Mouse (Mus musculus) embryonic facial prominence, embryonic 13.5 days (tissue): Measurements from ENCODE around the gene Lix1l. TPM values are rescaled to one million over a fixed set of nuclear protein-coding genes. Genes with fewer than 3 reads are reported as not detected.

Experiments used
- ATAC-seq: fragments of 200-750 bp; cut with Nextera tagmentation; 2 replicates; pipeline ENCODE4 v1.8.0; 2017; ENCODE audit warnings: low read depth; ENCODE audit not compliant: insufficient number of reproducible peaks, insufficient read depth, low FRiP score, low TSS enrichment
- H3K27ac ChIP-seq: fragments of 300-500 bp; sonication (generic); 2 replicates; pipeline ENCODE4 v1.5.1; 2015; ENCODE audit warnings: moderate library complexity, mild to moderate bottlenecking, inconsistent platforms
- H3K27me3 ChIP-seq: fragments of 300-500 bp; sonication (generic); 2 replicates; pipeline ENCODE4 v1.6.1; 2015; ENCODE audit warnings: mild to moderate bottlenecking, inconsistent platforms
- H3K36me3 ChIP-seq: fragments of 300-500 bp; sonication (generic); 2 replicates; pipeline ENCODE4 v1.6.1; 2015; ENCODE audit warnings: mild to moderate bottlenecking, inconsistent platforms
- H3K4me1 ChIP-seq: fragments of 300-500 bp; sonication (generic); 2 replicates; pipeline ENCODE4 v1.6.1; 2015; ENCODE audit warnings: inconsistent platforms
- H3K4me2 ChIP-seq: fragments of 300-500 bp; sonication (generic); 2 replicates; pipeline ENCODE4 v1.6.1; 2015; ENCODE audit warnings: moderate library complexity, mild to moderate bottlenecking, inconsistent platforms
- H3K4me3 ChIP-seq: fragments of 300-500 bp; sonication (generic); 2 replicates; pipeline ENCODE4 v1.5.1; 2015; ENCODE audit warnings: mild to moderate bottlenecking, inconsistent platforms
- H3K9ac ChIP-seq: fragments of 300-500 bp; sonication (generic); 2 replicates; pipeline ENCODE4 v1.6.1; 2015; ENCODE audit warnings: mild to moderate bottlenecking, inconsistent platforms
- H3K9me3 ChIP-seq: fragments of 300-500 bp; sonication (generic); 2 replicates; pipeline ENCODE4 v1.6.1; 2016; ENCODE audit warnings: inconsistent platforms
- WGBS: fragments of 180-500 bp; shearing (Covaris S2); methylation state at CpG from one replicate; pipeline ENCODE4 v1.1.7; 2015; ENCODE audit warnings: mixed read lengths; 5-methylcytosine and 5-hydroxymethylcytosine counted together
- polyA plus RNA-seq: library from polyadenylated mRNA; unstranded; fragments of >200 nt; fragmentation: Nextera tagmentation; extraction: Ambion mirVana; gene quantifications from 2 replicates; pipeline ENCODE4 v1.2.1, GENCODE M21; 2015

Gene Lix1l
- polyA plus RNA-seq, 1 experiment from 2014 or later = 9.3 TPM

DNA sequence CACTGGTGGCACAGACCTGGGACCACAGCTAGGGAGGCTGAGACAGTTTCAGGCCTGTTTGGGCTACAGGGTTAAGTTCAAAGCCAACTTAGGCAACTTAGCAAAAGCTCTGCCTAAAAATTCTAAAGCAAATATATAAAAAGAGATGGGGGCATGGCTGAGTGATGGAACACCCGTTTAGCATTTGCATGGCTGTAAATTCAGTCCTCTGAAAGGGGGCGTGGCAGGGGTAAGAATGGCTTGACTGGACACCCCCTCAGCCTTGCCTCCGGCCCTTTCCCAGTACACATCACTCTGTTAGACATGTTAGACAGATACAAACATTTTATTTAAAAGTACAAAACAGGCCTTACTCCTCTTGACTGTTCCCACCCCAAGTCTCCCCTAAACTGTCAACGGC, 23.4 kb upstream of the Lix1l start:
- Histone ChIP-seq H3K9ac (no peak overlapping the region), H3K27me3 (no peaks in the 10 kb centered on the region; the same call in 1 of the 2 replicates), H3K27ac (peak overlapping the region; percentile 79), H3K4me2 (peak overlapping the region; percentile 52; the same call in 1 of the 2 replicates), H3K4me3 (no peak overlapping the region), H3K9me3 (no peaks in the 10 kb centered on the region), H3K36me3 (peaks cover 5% of the 10 kb centered on the region; the same call in 1 of the 2 replicates), H3K4me1 (peaks cover 33% of the 10 kb centered on the region)
- ATAC-seq = no peak
- 79% methylated on average over 4 of the region's 4 CpGs for WGBS

DNA sequence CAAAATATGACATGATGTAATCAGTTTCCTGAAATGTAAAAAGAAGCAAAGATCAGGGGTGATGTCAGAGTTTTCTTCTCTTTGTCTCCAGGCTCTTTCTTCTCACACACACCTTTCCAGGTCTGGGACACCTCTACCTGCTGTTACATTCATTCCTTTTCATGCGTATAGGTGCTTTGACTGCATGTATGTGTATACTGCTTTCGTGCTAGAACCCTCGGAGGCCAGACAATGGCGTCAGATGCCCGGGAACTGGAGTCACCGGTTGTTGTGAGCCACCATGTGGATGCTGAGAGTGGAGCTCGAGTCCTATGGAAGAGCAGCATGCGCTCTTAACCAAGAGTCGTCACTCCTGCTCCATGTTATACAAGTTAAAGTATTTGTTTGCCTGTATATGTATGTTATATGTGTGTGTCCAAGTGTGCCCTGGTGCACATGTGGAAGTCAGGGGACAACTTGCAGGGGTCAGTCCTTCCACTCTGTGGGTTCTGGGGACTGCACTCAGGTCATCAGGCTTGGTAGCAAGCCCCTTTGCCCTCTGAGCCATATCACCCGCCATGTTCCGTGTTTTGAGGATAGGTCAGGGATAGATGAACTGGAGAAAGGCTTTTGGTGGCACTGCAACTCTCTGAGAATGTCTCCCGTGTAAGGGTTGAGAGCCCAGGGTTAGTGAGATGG, 22.2 kb upstream of the Lix1l start:
- no peak for ATAC-seq
- no peaks in the 10 kb centered on the region; the same call in 1 of the 2 replicates for H3K27me3 ChIP-seq

GRCm38 (mm10) chr3:96579239-96579750, 21.7 kb upstream of the Lix1l start:
- no peaks in the 10 kb centered on the region for H3K9me3 ChIP-seq
- peak overlapping the region; percentile 33; the same call in 1 of the 2 replicates for H3K27ac ChIP-seq
- no peak overlapping the region for H3K4me3 ChIP-seq
- no peak for ATAC-seq
- 62% methylated on average over 4 of the region's 4 CpGs for WGBS
- peaks cover 9% of the 10 kb centered on the region; the same call in 1 of the 2 replicates for H3K36me3 ChIP-seq
- peaks cover 33% of the 10 kb centered on the region for H3K4me1 ChIP-seq
- no peak overlapping the region for H3K9ac ChIP-seq
- no peak overlapping the region for H3K4me2 ChIP-seq
- no peaks in the 10 kb centered on the region; the same call in 1 of the 2 replicates for H3K27me3 ChIP-seq

More for the DNA sequence above, 22.2 kb upstream of the Lix1l start:
- peaks cover 5% of the 10 kb centered on the region; the same call in 1 of the 2 replicates for H3K36me3 ChIP-seq
- H3K4me3 ChIP-seq = no peak overlapping the region
- H3K27ac ChIP-seq = no peak overlapping the region
- H3K9me3 ChIP-seq = no peaks in the 10 kb centered on the region
- H3K4me1 ChIP-seq = peaks cover 33% of the 10 kb centered on the region
- H3K9ac ChIP-seq = no peak overlapping the region
- no peak overlapping the region for H3K4me2 ChIP-seq
- 77% methylated on average over 12 of the region's 12 CpGs for WGBS

- Histone ChIP-seq H3K4me2 (peak overlapping the region; percentile 64), H3K4me1 (peaks cover 33% of the 10 kb centered on the region), H3K4me3 (peak overlapping the region; percentile 34), H3K36me3 (peaks cover 9% of the 10 kb centered on the region; the same call in 1 of the 2 replicates), H3K9ac (peak overlapping the region; percentile 64), H3K27ac (peak overlapping the region; percentile 33; the same call in 1 of the 2 replicates), H3K9me3 (no peaks in the 10 kb centered on the region), H3K27me3 (no peaks in the 10 kb centered on the region; the same call in 1 of the 2 replicates)
- peak; percentile 40; the same call in 1 of the 2 replicates for ATAC-seq
- WGBS = 13% methylated on average over 16 of the region's 16 CpGs
Observed at GRCm38 (mm10) chr3:96579885-96580454, 21.0 kb upstream of the Lix1l start.

DNA sequence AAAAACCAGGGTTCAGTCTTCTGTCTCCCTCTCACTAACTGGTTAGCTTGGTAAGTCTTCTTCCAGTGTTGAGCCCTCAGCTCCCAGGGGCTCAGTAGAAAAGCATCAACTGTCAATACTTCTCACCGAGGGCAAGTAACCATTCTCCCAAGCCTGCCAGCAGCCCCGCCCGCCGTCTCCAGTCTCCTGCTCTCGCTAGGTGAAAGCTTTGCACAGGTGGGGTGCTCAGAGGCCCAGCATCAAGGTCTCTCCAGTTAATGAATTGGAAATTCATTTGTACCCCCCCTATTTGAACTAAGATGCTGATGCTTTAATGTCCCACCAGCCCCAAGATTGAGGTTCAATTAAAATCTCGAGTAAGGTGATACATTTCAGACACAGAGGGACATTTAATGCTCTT, 19.8 kb upstream of the Lix1l start:
- 45% methylated on average over 6 of the region's 6 CpGs for WGBS
- H3K9me3 ChIP-seq = no peaks in the 10 kb centered on the region

GRCm38 (mm10) chr3:96581771-96582515, 19.0 kb upstream of the Lix1l start:
- Histone ChIP-seq H3K36me3 (peaks cover 9% of the 10 kb centered on the region; the same call in 1 of the 2 replicates), H3K27me3 (no peaks in the 10 kb centered on the region; the same call in 1 of the 2 replicates), H3K27ac (no peak overlapping the region), H3K9me3 (no peaks in the 10 kb centered on the region), H3K4me3 (no peak overlapping the region), H3K4me2 (no peak overlapping the region), H3K9ac (no peak overlapping the region), H3K4me1 (peaks cover 20% of the 10 kb centered on the region)
- 87% methylated on average over 16 of the region's 16 CpGs for WGBS
- no peak for ATAC-seq

More for the DNA sequence above, 19.8 kb upstream of the Lix1l start:
- Histone ChIP-seq H3K36me3 (peaks cover 9% of the 10 kb centered on the region; the same call in 1 of the 2 replicates), H3K27ac (no peak overlapping the region), H3K4me1 (peaks cover 28% of the 10 kb centered on the region), H3K27me3 (no peaks in the 10 kb centered on the region; the same call in 1 of the 2 replicates), H3K9ac (no peak overlapping the region), H3K4me2 (peak overlapping the region; percentile 64; the same call in 1 of the 2 replicates), H3K4me3 (no peak overlapping the region)
- no peak for ATAC-seq

DNA sequence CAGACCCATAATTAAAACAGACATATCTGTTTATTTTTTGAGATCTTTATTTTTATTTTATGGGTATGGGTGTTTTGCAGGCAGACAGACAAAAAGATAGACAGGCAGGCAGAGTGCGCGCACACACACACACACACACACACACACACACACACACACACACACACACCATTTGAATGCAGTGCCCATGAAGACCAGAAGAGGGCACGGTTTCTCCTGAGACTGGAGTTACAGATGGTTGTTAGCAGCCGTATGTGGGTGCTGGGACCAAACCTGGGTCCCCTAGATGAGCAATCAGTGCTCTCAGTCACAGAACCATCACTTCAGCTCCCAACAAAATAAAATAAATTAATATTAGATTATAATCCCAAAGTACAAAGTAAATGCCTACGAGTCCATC, 17.6 kb upstream of the Lix1l start:
- Histone ChIP-seq H3K4me2 (no peak overlapping the region), H3K27ac (no peak overlapping the region), H3K4me3 (no peak overlapping the region), H3K36me3 (peaks cover 9% of the 10 kb centered on the region; the same call in 1 of the 2 replicates), H3K27me3 (no peaks in the 10 kb centered on the region; the same call in 1 of the 2 replicates), H3K4me1 (peaks cover 15% of the 10 kb centered on the region), H3K9ac (no peak overlapping the region), H3K9me3 (no peaks in the 10 kb centered on the region)
- WGBS = 89% methylated on average over 5 of the region's 5 CpGs
- ATAC-seq = no peak

GRCm38 (mm10) chr3:96590657-96591056, 10.3 kb upstream of the Lix1l start:
- Histone ChIP-seq H3K9me3 (no peaks in the 10 kb centered on the region), H3K4me1 (peaks cover 15% of the 10 kb centered on the region), H3K27me3 (peaks cover 10% of the 10 kb centered on the region), H3K36me3 (no peaks in the 10 kb centered on the region), H3K4me2 (no peak overlapping the region), H3K4me3 (no peak overlapping the region), H3K9ac (no peak overlapping the region), H3K27ac (no peak overlapping the region)
- 78% methylated on average over 4 of the region's 4 CpGs for WGBS
- no peak for ATAC-seq

GRCm38 (mm10) chr3:96593374-96593773, 7.6 kb upstream of the Lix1l start:
- peak overlapping the region; percentile 86; the same call in 1 of the 2 replicates for H3K27ac ChIP-seq
- no peak for ATAC-seq
- H3K4me3 ChIP-seq = peak overlapping the region; percentile 64

GRCm38 (mm10) chr3:96593790-96594560, 7.0 kb upstream of the Lix1l start, which contains the start of gene Polr3gl:
Gene Polr3gl (minus strand): TSS chr3:96594181.
- Histone ChIP-seq H3K9ac (peak within 1 kb of the TSS; percentile 80), H3K4me1 (peaks cover 45% of the 10 kb centered on the region), H3K27me3 (peaks cover 26% of the 10 kb centered on the region), H3K9me3 (no peaks in the 10 kb centered on the region), H3K4me2 (peak within 1 kb of the TSS; percentile 74), H3K27ac (peak within 1 kb of the TSS; percentile 86), H3K36me3 (no peaks in the 10 kb centered on the region), H3K4me3 (peak within 1 kb of the TSS; percentile 64)
- under 1% methylated on average over 38 of the region's 38 CpGs for WGBS
- peak; percentile 82 for ATAC-seq

More at GRCm38 (mm10) chr3:96593374-96593773, 7.6 kb upstream of the Lix1l start:
- H3K36me3 ChIP-seq = no peaks in the 10 kb centered on the region
- H3K9me3 ChIP-seq = no peaks in the 10 kb centered on the region
- H3K4me2 ChIP-seq = peak overlapping the region; percentile 74
- under 1% methylated on average over 10 of the region's 10 CpGs for WGBS
- H3K27me3 ChIP-seq = peaks cover 23% of the 10 kb centered on the region
- peaks cover 39% of the 10 kb centered on the region for H3K4me1 ChIP-seq
- H3K9ac ChIP-seq = peak overlapping the region; percentile 80
